Mouse (Mus musculus): Measurements from ENCODE around the gene Stxbp2. TPM values are rescaled to one million over a fixed set of nuclear protein-coding genes. Genes with fewer than 3 reads are reported as not detected.

Gene Stxbp2
- polyA plus RNA-seq, 2 experiments = 29.1 to 61.6 TPM

DNA sequence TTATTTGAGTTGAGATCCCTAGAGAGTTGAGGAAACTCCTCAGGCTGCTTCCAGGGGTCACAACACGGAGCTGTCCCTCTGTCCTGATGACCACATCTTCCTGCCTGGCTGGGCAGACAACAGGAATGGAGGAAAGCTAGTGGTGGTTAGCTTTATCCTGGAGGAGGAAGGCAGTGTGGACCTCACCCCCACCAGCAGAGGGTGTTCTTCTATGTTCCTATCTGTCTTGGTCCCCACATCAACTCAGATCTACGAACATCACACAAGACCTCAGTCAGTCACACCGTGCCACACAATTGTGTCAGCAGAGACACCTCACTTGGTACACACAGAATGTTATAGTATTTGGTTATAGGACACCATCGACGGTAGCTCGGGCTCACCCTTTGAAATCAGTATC, 56.8 kb downstream of the Stxbp2 start:
- Histone ChIP-seq H3K4me3 (replicated peaks; ENCODE audit: low read length) (no peak overlapping the region), H3K9ac (ENCODE audit: low read depth, low read length, severe bottlenecking) (no peak overlapping the region), H3K36me3 (ENCODE audit: control insufficient read depth, insufficient read depth, low read length) (peaks cover 4% of the 10 kb centered on the region; the same call in 1 of the 2 replicates), H3K4me2 (replicated peaks; ENCODE audit: low read depth, low read length, severe bottlenecking) (no peak overlapping the region), H3K9me3 (ENCODE audit: control insufficient read depth, low read length) (no peaks in the 10 kb centered on the region), H3K27me3 (ENCODE audit: control insufficient read depth, insufficient read depth, low read length) (no peaks in the 10 kb centered on the region), H3K4me1 (ENCODE audit: control insufficient read depth, insufficient read depth, low read length) (no peaks in the 10 kb centered on the region), H3K27ac (replicated peaks; ENCODE audit: low read depth, low read length) (no peak overlapping the region)
- 83% methylated on average over 6 of the region's 6 CpGs for WGBS
- TF ChIP-seq POLR2A (IDR thresholded peaks at IDR 0.05; ENCODE audit: borderline replicate concordance, extremely low read depth, insufficient read depth, insufficient read length) = no peak
- no peak for ATAC-seq (ENCODE audit: low FRiP score, low read depth)
- DNase-seq (ENCODE audit: low spot score) = no peak

DNA sequence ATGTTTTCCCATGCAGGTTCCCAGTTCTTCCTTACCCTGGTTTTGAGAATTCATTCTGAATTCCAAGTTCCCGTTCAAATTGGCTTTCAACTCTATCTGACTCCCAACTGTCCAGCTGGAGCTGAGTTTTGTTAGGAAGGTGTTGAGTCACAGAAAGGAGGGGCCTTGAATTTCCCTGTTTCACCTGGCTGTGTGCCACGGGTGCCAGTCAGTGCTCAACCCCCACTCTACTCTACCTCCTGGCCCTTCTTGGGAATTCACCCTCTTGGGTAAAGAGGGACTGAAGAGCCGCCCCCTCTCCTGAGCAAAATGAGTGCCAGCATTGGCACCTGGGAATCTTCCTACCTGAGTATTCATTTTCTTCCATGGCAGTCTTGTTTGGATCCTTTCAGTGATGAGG, 60.0 kb downstream of the Stxbp2 start:
- Histone ChIP-seq H3K27me3 (ENCODE audit: control insufficient read depth, insufficient read depth, low read length) (no peaks in the 10 kb centered on the region), H3K4me3 (replicated peaks; ENCODE audit: low read length) (no peak overlapping the region), H3K4me1 (ENCODE audit: control insufficient read depth, insufficient read depth, low read length) (no peaks in the 10 kb centered on the region), H3K36me3 (ENCODE audit: control insufficient read depth, insufficient read depth, low read length) (no peaks in the 10 kb centered on the region), H3K9me3 (ENCODE audit: control insufficient read depth, low read length) (no peaks in the 10 kb centered on the region), H3K4me2 (replicated peaks; ENCODE audit: low read depth, low read length, severe bottlenecking) (no peak overlapping the region), H3K9ac (ENCODE audit: low read depth, low read length, severe bottlenecking) (no peak overlapping the region), H3K27ac (replicated peaks; ENCODE audit: low read depth, low read length) (no peak overlapping the region)
- DNase-seq (ENCODE audit: low spot score) (no peak), ATAC-seq (ENCODE audit: low FRiP score, low read depth) (no peak)
- no peak for TF ChIP-seq POLR2A (IDR thresholded peaks at IDR 0.05; ENCODE audit: borderline replicate concordance, extremely low read depth, insufficient read depth, insufficient read length)
- 78% methylated on average over 3 of the region's 3 CpGs for WGBS

Other genes with a start within 250 kb of the Stxbp2 start
- 23.1 and 26.3 TPM in 2 replicates for gene Arhgef18, start 237.9 kb upstream of the Stxbp2 start, polyA plus RNA-seq (2012; rRNA removed)
- 9.4 and 12.3 TPM in 2 replicates for gene Arhgef18, start 237.9 kb upstream of the Stxbp2 start, polyA plus RNA-seq (2014; fragmentation: Nextera tagmentation; extraction: Ambion mirVana)
- 6.0 and 7.7 TPM in 2 replicates for gene Pex11g, start 163.3 kb upstream of the Stxbp2 start, polyA plus RNA-seq (2012; rRNA removed)
- gene Pex11g, start 163.3 kb upstream of the Stxbp2 start, polyA plus RNA-seq (2014; fragmentation: Nextera tagmentation; extraction: Ambion mirVana) = 2.7 and 4.7 TPM in 2 replicates
- gene Tex45, start 160.1 kb upstream of the Stxbp2 start, polyA plus RNA-seq (2012; rRNA removed) = 0.11 and 0.17 TPM in 2 replicates
- gene Tex45, start 160.1 kb upstream of the Stxbp2 start, polyA plus RNA-seq (2014; fragmentation: Nextera tagmentation; extraction: Ambion mirVana) = not detected in 2 replicates
- 76.7 and 125 TPM in 2 replicates for gene Zfp358, start 137.8 kb upstream of the Stxbp2 start, polyA plus RNA-seq (2012; rRNA removed)
- gene Zfp358, start 137.8 kb upstream of the Stxbp2 start, polyA plus RNA-seq (2014; fragmentation: Nextera tagmentation; extraction: Ambion mirVana) = 27.5 and 27.9 TPM in 2 replicates
- gene Mcoln1, start 130.5 kb upstream of the Stxbp2 start, polyA plus RNA-seq (2012; rRNA removed) = 148 and 202 TPM in 2 replicates
- gene Mcoln1, start 130.5 kb upstream of the Stxbp2 start, polyA plus RNA-seq (2014; fragmentation: Nextera tagmentation; extraction: Ambion mirVana) = 36.6 and 42.3 TPM in 2 replicates
- 51.8 and 64.4 TPM in 2 replicates for gene Pnpla6, start 115.6 kb upstream of the Stxbp2 start, polyA plus RNA-seq (2012; rRNA removed)
- gene Pnpla6, start 115.6 kb upstream of the Stxbp2 start, polyA plus RNA-seq (2014; fragmentation: Nextera tagmentation; extraction: Ambion mirVana) = 18.8 and 20.7 TPM in 2 replicates
- gene C330021F23Rik, start 63.0 kb upstream of the Stxbp2 start, polyA plus RNA-seq (2012; rRNA removed) = 0.41 and 0.92 TPM in 2 replicates
- gene C330021F23Rik, start 63.0 kb upstream of the Stxbp2 start, polyA plus RNA-seq (2014; fragmentation: Nextera tagmentation; extraction: Ambion mirVana) = 0.36 and 0.73 TPM in 2 replicates
- gene Camsap3, start 43.7 kb upstream of the Stxbp2 start, polyA plus RNA-seq (2012; rRNA removed) = 13.3 and 13.7 TPM in 2 replicates
- gene Camsap3, start 43.7 kb upstream of the Stxbp2 start, polyA plus RNA-seq (2014; fragmentation: Nextera tagmentation; extraction: Ambion mirVana) = 6.6 and 7.3 TPM in 2 replicates
- gene Xab2, start 9.6 kb upstream of the Stxbp2 start, polyA plus RNA-seq (2012; rRNA removed) = 69.5 and 79.7 TPM in 2 replicates
- 46.7 and 51.1 TPM in 2 replicates for gene Xab2, start 9.6 kb upstream of the Stxbp2 start, polyA plus RNA-seq (2014; fragmentation: Nextera tagmentation; extraction: Ambion mirVana)
- 24.2 and 55.4 TPM in 2 replicates for gene Pet100, start 9.4 kb upstream of the Stxbp2 start, polyA plus RNA-seq (2012; rRNA removed)
- gene Pet100, start 9.4 kb upstream of the Stxbp2 start, polyA plus RNA-seq (2014; fragmentation: Nextera tagmentation; extraction: Ambion mirVana) = 94.5 and 98.3 TPM in 2 replicates
- gene Pcp2, start 5.4 kb upstream of the Stxbp2 start, polyA plus RNA-seq (2012; rRNA removed) = not detected in 2 replicates
- 0.14 TPM in 1 of 2 replicates, not detected in the other for gene Pcp2, start 5.4 kb upstream of the Stxbp2 start, polyA plus RNA-seq (2014; fragmentation: Nextera tagmentation; extraction: Ambion mirVana)
- 0.08 and 0.35 TPM in 2 replicates for gene Retn, start 24.8 kb downstream of the Stxbp2 start, polyA plus RNA-seq (2012; rRNA removed)
- gene Retn, start 24.8 kb downstream of the Stxbp2 start, polyA plus RNA-seq (2014; fragmentation: Nextera tagmentation; extraction: Ambion mirVana) = not detected in 2 replicates
- gene Mcemp1, start 34.8 kb downstream of the Stxbp2 start, polyA plus RNA-seq (2012; rRNA removed) = 0.14 and 0.34 TPM in 2 replicates
- gene Mcemp1, start 34.8 kb downstream of the Stxbp2 start, polyA plus RNA-seq (2014; fragmentation: Nextera tagmentation; extraction: Ambion mirVana) = 0.26 and 0.29 TPM in 2 replicates
- gene Fcor, start 41.4 kb downstream of the Stxbp2 start, polyA plus RNA-seq (2012; rRNA removed) = 7.3 and 7.9 TPM in 2 replicates
- 14.1 and 18.2 TPM in 2 replicates for gene Fcor, start 41.4 kb downstream of the Stxbp2 start, polyA plus RNA-seq (2014; fragmentation: Nextera tagmentation; extraction: Ambion mirVana)
- gene Trappc5, start 45.3 kb downstream of the Stxbp2 start, polyA plus RNA-seq (2012; rRNA removed) = 40.5 and 41.2 TPM in 2 replicates
- gene Trappc5, start 45.3 kb downstream of the Stxbp2 start, polyA plus RNA-seq (2014; fragmentation: Nextera tagmentation; extraction: Ambion mirVana) = 28.8 and 31.7 TPM in 2 replicates
- gene Fcer2a, start 63.2 kb downstream of the Stxbp2 start, polyA plus RNA-seq (2012; rRNA removed) = 0.19 and 0.23 TPM in 2 replicates
- gene Fcer2a, start 63.2 kb downstream of the Stxbp2 start, polyA plus RNA-seq (2014; fragmentation: Nextera tagmentation; extraction: Ambion mirVana) = 0.25 and 0.37 TPM in 2 replicates
- gene Clec4g, start 89.7 kb downstream of the Stxbp2 start, polyA plus RNA-seq (2012; rRNA removed) = not detected in 2 replicates
- 0.25 TPM in 1 of 2 replicates, not detected in the other for gene Clec4g, start 89.7 kb downstream of the Stxbp2 start, polyA plus RNA-seq (2014; fragmentation: Nextera tagmentation; extraction: Ambion mirVana)
- gene Cd209a, start 118.0 kb downstream of the Stxbp2 start, polyA plus RNA-seq (2012; rRNA removed) = 0.17 and 0.19 TPM in 2 replicates
- 0.65 and 0.67 TPM in 2 replicates for gene Cd209a, start 118.0 kb downstream of the Stxbp2 start, polyA plus RNA-seq (2014; fragmentation: Nextera tagmentation; extraction: Ambion mirVana)
- not detected in 2 replicates for gene Cd209e, start 223.4 kb downstream of the Stxbp2 start, polyA plus RNA-seq (2012; rRNA removed)
- gene Cd209e, start 223.4 kb downstream of the Stxbp2 start, polyA plus RNA-seq (2014; fragmentation: Nextera tagmentation; extraction: Ambion mirVana) = not detected in 2 replicates
- not detected in 2 replicates for gene Cd209d, start 247.6 kb downstream of the Stxbp2 start, polyA plus RNA-seq (2012; rRNA removed)
- gene Cd209d, start 247.6 kb downstream of the Stxbp2 start, polyA plus RNA-seq (2014; fragmentation: Nextera tagmentation; extraction: Ambion mirVana) = not detected in 2 replicates